Mouse (Mus musculus) forebrain, embryonic 10.5 days (tissue): ENCODE results near the gene Lepr. TPM values are rescaled to one million over a fixed set of nuclear protein-coding genes. Genes with fewer than 3 reads are reported as not detected.

Experiments used
- DNase-seq: peaks from one replicate; pipeline ENCODE4 v3.0.0-alpha.2; 2017; ENCODE audit warnings: low spot score; ENCODE audit errors: extremely low spot score
- H3K27ac ChIP-seq: fragments of 300-500 bp; sonication (generic); 2 replicates; pipeline ENCODE4 v1.5.1; 2016; ENCODE audit warnings: mild to moderate bottlenecking
- H3K27me3 ChIP-seq: fragments of 300-500 bp; sonication (generic); 2 replicates; pipeline ENCODE4 v1.6.1; 2016; ENCODE audit warnings: mild to moderate bottlenecking; ENCODE audit not compliant: poor library complexity, severe bottlenecking
- H3K36me3 ChIP-seq: fragments of 300-500 bp; sonication (generic); replicated peaks from 2 replicates; pipeline ENCODE4 v1.6.1; 2016; ENCODE audit warnings: mild to moderate bottlenecking, moderate library complexity
- H3K4me1 ChIP-seq: fragments of 300-500 bp; sonication (generic); 2 replicates; pipeline ENCODE4 v1.6.1; 2016
- H3K4me3 ChIP-seq: fragments of 300-500 bp; sonication (generic); 2 replicates; pipeline ENCODE4 v1.5.1; 2016; ENCODE audit warnings: mild to moderate bottlenecking, moderate library complexity
- H3K9me3 ChIP-seq: fragments of 300-500 bp; sonication (generic); 2 replicates; pipeline ENCODE4 v1.6.1; 2016; ENCODE audit warnings: mild to moderate bottlenecking, moderate library complexity
- WGBS: fragments of 180-500 bp; shearing (Covaris S2); methylation state at CpG from one replicate; pipeline ENCODE4 v1.1.7; 2016; 5-methylcytosine and 5-hydroxymethylcytosine counted together
- polyA plus RNA-seq: library from polyadenylated mRNA; unstranded; fragments of >200 nt; fragmentation: Nextera tagmentation; extraction: Ambion mirVana; gene quantifications from 2 replicates; pipeline ENCODE4 v1.2.1, GENCODE M21; 2016

Lepr gene
- polyA plus RNA-seq, 1 experiment from 2014 or later, result 0.72 TPM

- no peak for DNase-seq
- Histone ChIP-seq H3K4me3 (no peak overlapping the region), H3K36me3 (no peaks in the 10 kb centered on the region), H3K9me3 (no peaks in the 10 kb centered on the region), H3K4me1 (no peaks in the 10 kb centered on the region), H3K27me3 (no peaks in the 10 kb centered on the region), H3K27ac (no peak overlapping the region)
- 85% methylated on average over 3 of the region's 3 CpGs for WGBS
Observed at GRCm38 (mm10) chr4:101697236-101697635, 20.0 kb upstream of the Lepr start.

- Histone ChIP-seq H3K4me1 (no peaks in the 10 kb centered on the region), H3K9me3 (no peaks in the 10 kb centered on the region), H3K4me3 (no peak overlapping the region), H3K36me3 (no peaks in the 10 kb centered on the region), H3K27me3 (no peaks in the 10 kb centered on the region), H3K27ac (no peak overlapping the region)
- no peak for DNase-seq
- 88% methylated on average over 1 of the region's 1 CpGs for WGBS
Observed at GRCm38 (mm10) chr4:101699423-101699822, 17.8 kb upstream of the Lepr start.

- Histone ChIP-seq H3K4me1 (no peaks in the 10 kb centered on the region), H3K36me3 (no peaks in the 10 kb centered on the region), H3K4me3 (no peak overlapping the region), H3K27me3 (no peaks in the 10 kb centered on the region), H3K9me3 (no peaks in the 10 kb centered on the region), H3K27ac (no peak overlapping the region)
- WGBS, result 92% methylated on average over 14 of the region's 14 CpGs
- DNase-seq, result no peak
Observed at GRCm38 (mm10) chr4:101700892-101701640, 16.1 kb upstream of the Lepr start.

GRCm38 (mm10) chr4:101705325-101705724 lies 11.9 kb upstream of the Lepr start:
- 87% methylated on average over 9 of the region's 9 CpGs for WGBS
- Histone ChIP-seq H3K36me3 (no peaks in the 10 kb centered on the region), H3K27me3 (no peaks in the 10 kb centered on the region), H3K27ac (no peak overlapping the region), H3K4me1 (no peaks in the 10 kb centered on the region), H3K9me3 (no peaks in the 10 kb centered on the region), H3K4me3 (no peak overlapping the region)
- no peak for DNase-seq

- Histone ChIP-seq H3K9me3 (no peaks in the 10 kb centered on the region), H3K27ac (no peak overlapping the region), H3K4me3 (no peak overlapping the region), H3K36me3 (no peaks in the 10 kb centered on the region), H3K27me3 (no peaks in the 10 kb centered on the region), H3K4me1 (no peaks in the 10 kb centered on the region)
- WGBS, result 47% methylated on average over 2 of the region's 2 CpGs
- no peak for DNase-seq
Observed at GRCm38 (mm10) chr4:101707234-101707633, 10.0 kb upstream of the Lepr start.

- Histone ChIP-seq H3K27me3 (no peaks in the 10 kb centered on the region), H3K36me3 (no peaks in the 10 kb centered on the region), H3K27ac (no peak overlapping the region; the same call in 1 of the 2 replicates), H3K4me1 (peaks cover 6% of the 10 kb centered on the region), H3K9me3 (no peaks in the 10 kb centered on the region), H3K4me3 (no peak overlapping the region)
- DNase-seq, result no peak
- 65% methylated on average over 3 of the region's 3 CpGs for WGBS
Observed at GRCm38 (mm10) chr4:101707953-101708352, 9.3 kb upstream of the Lepr start.

- H3K4me1 ChIP-seq, result peaks cover 7% of the 10 kb centered on the region
- 84% methylated on average over 4 of the region's 4 CpGs for WGBS
- no peaks in the 10 kb centered on the region for H3K9me3 ChIP-seq
- no peaks in the 10 kb centered on the region for H3K36me3 ChIP-seq
- peaks cover 3% of the 10 kb centered on the region; the same call in 1 of the 2 replicates for H3K27me3 ChIP-seq
- DNase-seq, result no peak
- no peak overlapping the region for H3K27ac ChIP-seq
- H3K4me3 ChIP-seq, result no peak overlapping the region
Observed at GRCm38 (mm10) chr4:101710361-101710760, 6.8 kb upstream of the Lepr start.

GRCm38 (mm10) chr4:101711100-101711499 lies 6.1 kb upstream of the Lepr start:
- Histone ChIP-seq H3K4me3 (no peak overlapping the region), H3K27ac (no peak overlapping the region), H3K4me1 (peaks cover 7% of the 10 kb centered on the region), H3K27me3 (peaks cover 10% of the 10 kb centered on the region), H3K9me3 (no peaks in the 10 kb centered on the region), H3K36me3 (no peaks in the 10 kb centered on the region)
- WGBS, result 86% methylated on average over 4 of the region's 4 CpGs
- DNase-seq, result no peak

GRCm38 (mm10) chr4:101712563-101712962 lies 4.6 kb upstream of the Lepr start:
- 50% methylated on average over 1 of the region's 1 CpGs for WGBS
- Histone ChIP-seq H3K4me1 (peaks cover 13% of the 10 kb centered on the region), H3K27me3 (peaks cover 25% of the 10 kb centered on the region), H3K27ac (peak overlapping the region; percentile 65; the same call in 1 of the 2 replicates), H3K9me3 (no peaks in the 10 kb centered on the region), H3K4me3 (no peak overlapping the region), H3K36me3 (no peaks in the 10 kb centered on the region)
- no peak for DNase-seq

- Histone ChIP-seq H3K36me3 (no peaks in the 10 kb centered on the region), H3K9me3 (no peaks in the 10 kb centered on the region), H3K27ac (no peak overlapping the region), H3K4me1 (peaks cover 24% of the 10 kb centered on the region), H3K4me3 (no peak overlapping the region), H3K27me3 (peaks cover 48% of the 10 kb centered on the region)
- no peak for DNase-seq
- 89% methylated on average over 8 of the region's 8 CpGs for WGBS
Observed at GRCm38 (mm10) chr4:101715302-101715701, 1.9 kb upstream of the Lepr start.

GRCm38 (mm10) chr4:101715805-101716204 lies 1.4 kb upstream of the Lepr start:
- 66% methylated on average over 6 of the region's 6 CpGs for WGBS
- Histone ChIP-seq H3K36me3 (no peaks in the 10 kb centered on the region), H3K4me1 (peaks cover 24% of the 10 kb centered on the region), H3K9me3 (no peaks in the 10 kb centered on the region), H3K4me3 (no peak overlapping the region), H3K27ac (no peak overlapping the region), H3K27me3 (peaks cover 48% of the 10 kb centered on the region)
- no peak for DNase-seq

GRCm38 (mm10) chr4:101718991-101719580 lies 1.9 kb downstream of the Lepr start:
- DNase-seq, result no peak
- Histone ChIP-seq H3K27ac (no peak overlapping the region), H3K4me1 (peaks cover 17% of the 10 kb centered on the region), H3K27me3 (peaks cover 48% of the 10 kb centered on the region), H3K4me3 (no peak overlapping the region), H3K36me3 (no peaks in the 10 kb centered on the region), H3K9me3 (no peaks in the 10 kb centered on the region)
- 4% methylated on average over 5 of the region's 5 CpGs for WGBS

- peaks cover 32% of the 10 kb centered on the region for H3K27me3 ChIP-seq
- DNase-seq, result no peak
- WGBS, result 79% methylated on average over 4 of the region's 4 CpGs
- H3K4me3 ChIP-seq, result no peak overlapping the region
- no peaks in the 10 kb centered on the region for H3K36me3 ChIP-seq
- H3K9me3 ChIP-seq, result no peaks in the 10 kb centered on the region
- no peak overlapping the region for H3K27ac ChIP-seq
- H3K4me1 ChIP-seq, result peaks cover 17% of the 10 kb centered on the region
Observed at GRCm38 (mm10) chr4:101721705-101722104, 4.5 kb downstream of the Lepr start.
